Comparison of ENCODE assay signal across 28 mouse cellular contexts in the genomic region with DNA sequence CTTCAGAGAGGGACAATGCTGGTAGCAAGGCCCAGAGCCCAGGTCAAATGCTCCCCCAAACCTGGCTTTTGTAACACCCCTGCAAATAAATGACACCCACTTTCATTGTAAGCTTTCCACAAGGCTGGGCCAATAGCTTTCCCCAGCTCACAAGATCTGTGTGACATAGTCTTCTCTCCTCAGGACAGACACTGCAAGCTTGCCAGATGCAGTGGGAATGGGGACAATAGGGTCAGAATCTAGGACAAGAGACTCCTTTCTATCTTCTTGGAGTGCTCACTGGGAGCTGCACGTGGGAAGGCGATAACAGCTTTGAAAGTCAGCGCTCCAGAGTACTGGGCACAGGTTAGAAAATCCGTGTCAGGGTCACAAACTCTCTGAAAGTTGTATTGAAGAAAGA. TPM values are rescaled to one million over a fixed set of nuclear protein-coding genes. Genes with fewer than 3 reads are reported as not detected.
DNase-seq lines count a peak whose midpoint lies in the region; ATAC-seq lines count a peak whose summit lies in the region.
"Had no signal": no experiment of that assay in that cellular context is flagged by ENCODE, and none has a peak within 500 bp of the region (broad histone marks: within the 10 kb centered on the region; RNA-seq: fewer than 3 reads in every experiment).

No protein-coding gene starts in this region.

- H3K27me3 ChIP-seq in heart, embryonic 10.5 days (ENCODE audit: insufficient read depth, poor library complexity, severe bottlenecking) = no peaks in the 10 kb centered on the region
- H3K27me3 ChIP-seq in heart, embryonic 11.5 days (ENCODE audit: control insufficient read depth, insufficient read depth, low read length) = no peaks in the 10 kb centered on the region
- H3K27me3 ChIP-seq in heart, embryonic 15.5 days = no peaks in the 10 kb centered on the region
- H3K27me3 ChIP-seq: embryonic facial prominence, embryonic 15.5 days; Patski had no signal

- peaks cover 39% of the 10 kb centered on the region for H3K4me1 ChIP-seq in heart, embryonic 10.5 days
- peaks cover 18% of the 10 kb centered on the region for H3K4me1 ChIP-seq in heart, embryonic 11.5 days (ENCODE audit: control insufficient read depth, insufficient read depth, low read length)
- peaks cover 41% of the 10 kb centered on the region for H3K4me1 ChIP-seq in heart, embryonic 15.5 days (replicated peaks)

- H3K27ac ChIP-seq in heart, embryonic 10.5 days = peak overlapping the region; percentile 5; the same call in 1 of the 2 replicates
- no peak overlapping the region for H3K27ac ChIP-seq in heart, embryonic 11.5 days (ENCODE audit: low read depth, low read length)
- peak overlapping the region; percentile 92 for H3K27ac ChIP-seq in heart, embryonic 15.5 days
- H3K27ac ChIP-seq: embryonic facial prominence, embryonic 12.5 days; embryonic facial prominence, embryonic 15.5 days; hindbrain, embryonic 14.5 days; hindbrain, postnatal 0 days had no signal

- H3K4me3 ChIP-seq in heart, embryonic 10.5 days = no peak overlapping the region
- H3K4me3 ChIP-seq in heart, embryonic 11.5 days (ENCODE audit: low read depth, low read length) = no peak overlapping the region
- H3K4me3 ChIP-seq in heart, embryonic 15.5 days = no peak overlapping the region
- H3K4me3 ChIP-seq: embryonic facial prominence, embryonic 12.5 days; embryonic facial prominence, embryonic 15.5 days; gastrocnemius, adult 2 months had no signal

- H3K36me3 ChIP-seq in heart, embryonic 10.5 days = no peaks in the 10 kb centered on the region
- no peaks in the 10 kb centered on the region for H3K36me3 ChIP-seq in heart, embryonic 11.5 days (ENCODE audit: control insufficient read depth, insufficient read depth, low read length)
- no peaks in the 10 kb centered on the region for H3K36me3 ChIP-seq in heart, embryonic 15.5 days
- H3K36me3 ChIP-seq: embryonic facial prominence, embryonic 12.5 days; embryonic facial prominence, embryonic 15.5 days; G1E had no signal

- H3K4me2 ChIP-seq in heart, embryonic 11.5 days = no peak overlapping the region
- no peak overlapping the region for H3K4me2 ChIP-seq in heart, embryonic 15.5 days
- H3K4me2 ChIP-seq: embryonic facial prominence, embryonic 15.5 days; hindbrain, embryonic 14.5 days had no signal

- no peak for ATAC-seq in heart, embryonic 11.5 days (replicated peaks; ENCODE audit: insufficient number of reproducible peaks, low FRiP score, low TSS enrichment)
- ATAC-seq in heart, embryonic 15.5 days (replicated peaks; ENCODE audit: insufficient number of reproducible peaks, insufficient read depth, low FRiP score, low read depth) = no peak
- ATAC-seq: forebrain, embryonic 14.5 days; forebrain, postnatal 0 days; hindbrain, postnatal 0 days; inflammation-experienced regulatory T-cells, adult 6 months; intestine, embryonic 16.5 days; Patski had no signal

- WGBS in heart, embryonic 10.5 days = 74% methylated on average over 4 of the region's 4 CpGs
- WGBS in heart, embryonic 11.5 days (ENCODE audit: insufficient replicate concordance) = 71% methylated on average over 4 of the region's 4 CpGs
- 60% methylated on average over 4 of the region's 4 CpGs for WGBS in heart, embryonic 15.5 days

- no peak overlapping the region for H3K9ac ChIP-seq in heart, embryonic 11.5 days (ENCODE audit: low read depth, low read length)
- no peak overlapping the region for H3K9ac ChIP-seq in heart, embryonic 15.5 days
- H3K9ac ChIP-seq: embryonic facial prominence, embryonic 12.5 days; embryonic facial prominence, embryonic 15.5 days; forebrain, postnatal 0 days; hindbrain, embryonic 14.5 days had no signal

- DNase-seq in heart, embryonic 10.5 days (ENCODE audit: low spot score) = no peak
- no peak for DNase-seq in heart, adult 8-10 months (ENCODE audit: low spot score)
- peak; percentile 21 for DNase-seq in retina, postnatal 1 day
- DNase-seq in retina, embryonic 14.5 days (ENCODE audit: low spot score) = no peak
- DNase-seq in brain, adult 2 months (ENCODE audit: low read depth, low spot score) = peak; percentile 17
- DNase-seq in layer of hippocampus, postnatal 25 days (ENCODE audit: extremely low spot score in 1 of 2, low spot score in 1 of 2) = no peak
- DNase-seq: adrenal gland, adult 2 months; adrenal gland, postnatal 14 days; B cell, adult 2 months; cerebellum, adult 9-10 months; cerebellum, postnatal 14 days; forebrain, postnatal 0 days; gastrocnemius, adult 2 months; gastrocnemius, postnatal 14 days; heart, postnatal 4 days; kidney, adult 18-20 months; kidney, adult 9 months had no signal

- peaks cover 6% of the 10 kb centered on the region; the same call in 1 of the 2 replicates for H3K9me3 ChIP-seq in heart, embryonic 10.5 days
- 0 out of 2 replicates have a peak, but pooled peaks cover 2% of the 10 kb centered on the region for H3K9me3 ChIP-seq in heart, embryonic 11.5 days (replicated peaks; ENCODE audit: control insufficient read depth, low read length)
- no peaks in the 10 kb centered on the region for H3K9me3 ChIP-seq in heart, embryonic 15.5 days (replicated peaks)
- H3K9me3 ChIP-seq: embryonic facial prominence, embryonic 12.5 days; embryonic facial prominence, embryonic 15.5 days; G1E had no signal

RNA-seq across cellular contexts. Expression of a gene that starts 1.2 kb away (rescaled TPM):
- 10.4 and 17.5 TPM in 2 replicates for polyA plus RNA-seq in heart, embryonic 10.5 days (2016; fragmentation: Nextera tagmentation; extraction: Ambion mirVana)
- 16.5 and 17.1 TPM in 2 replicates for polyA plus RNA-seq in heart, embryonic 11.5 days (2014; fragmentation: Nextera tagmentation; extraction: Ambion mirVana)
- polyA plus RNA-seq in heart, embryonic 15.5 days (2015; fragmentation: Nextera tagmentation; extraction: Ambion mirVana) = 17.6 and 21.4 TPM in 2 replicates
- total RNA-seq in heart, adult 8-10 months (2022) = 1 to 10 TPM; 5.9 to 9.4 (median 6.5) TPM
- under 1 TPM; 0.37 to 0.52 TPM for total RNA-seq in layer of hippocampus, postnatal 25 days (2021)
- total RNA-seq: G1E; hindbrain, postnatal 0 days had no signal
- polyA plus RNA-seq: G1E, Patski had no signal

RNA-seq across cellular contexts. Expression of a gene that starts 18.7 kb away (rescaled TPM):
- polyA plus RNA-seq in heart, embryonic 10.5 days (2016; fragmentation: Nextera tagmentation; extraction: Ambion mirVana) = 33.5 and 52.0 TPM in 2 replicates
- polyA plus RNA-seq in heart, embryonic 11.5 days (2014; fragmentation: Nextera tagmentation; extraction: Ambion mirVana) = 50.0 and 51.9 TPM in 2 replicates
- polyA plus RNA-seq in heart, embryonic 15.5 days (2015; fragmentation: Nextera tagmentation; extraction: Ambion mirVana) = 33.6 and 40.7 TPM in 2 replicates
- total RNA-seq in heart, adult 8-10 months (2022) = 10 to 100 TPM in 2 of 4 experiments, 1 to 10 TPM in 2; 9.4 to 10.7 (median 10.1) TPM
- total RNA-seq in layer of hippocampus, postnatal 25 days (2021) = 10 to 100 TPM; 38.7 to 42.5 TPM
- polyA plus RNA-seq: G1E had no signal

RNA-seq across cellular contexts. Expression of a gene that starts 45.9 kb away (rescaled TPM):
- 255 and 342 TPM in 2 replicates for polyA plus RNA-seq in heart, embryonic 10.5 days (2016; fragmentation: Nextera tagmentation; extraction: Ambion mirVana)
- polyA plus RNA-seq in heart, embryonic 11.5 days (2014; fragmentation: Nextera tagmentation; extraction: Ambion mirVana) = 300 and 370 TPM in 2 replicates
- polyA plus RNA-seq in heart, embryonic 15.5 days (2015; fragmentation: Nextera tagmentation; extraction: Ambion mirVana) = 315 and 367 TPM in 2 replicates
- total RNA-seq in heart, adult 8-10 months (2022) = 100 to 1,000 TPM; 202 to 217 (median 212) TPM
- total RNA-seq in layer of hippocampus, postnatal 25 days (2021) = 10 to 100 TPM; 95.7 to 97.1 TPM

Comparison
In these comparisons a context has a peak if more than half of its experiments do, and no peak if none do; other contexts are left out.
1. DNase-seq: peak in retina, postnatal 1 day (single experiment) and brain, adult 2 months (single experiment); none in heart, embryonic 10.5 days (single experiment), heart, adult 8-10 months (single experiment), retina, embryonic 14.5 days (single experiment) and layer of hippocampus, postnatal 25 days (0 of 2).